Mouse (Mus musculus): ENCODE results near the gene Cbx3.

GRCm38 (mm10) chr6:51483861-51484260, 13.7 kb downstream of the Cbx3 start:
- TF ChIP-seq EP300 (IDR thresholded peaks at IDR 0.05; ENCODE audit: insufficient read depth, low read depth, low read length) (no peak), CTCF (IDR thresholded peaks at IDR 0.05; ENCODE audit: low read depth, low read length) (no peak), POLR2A (IDR thresholded peaks at IDR 0.05; ENCODE audit: insufficient read depth, low read length) (no peak)

Data from ES-Bruce4 (cell line).